Mouse (Mus musculus) spleen, adult 12 weeks (tissue): ENCODE data around the gene Rpl13a.
A peak's percentile ranks its signal among the peaks of the same experiment; 100 is the strongest.
"Not testable (repeated sequence)": the region's sequence is repeated elsewhere in the genome, so short reads cannot be mapped to it uniquely, and the experiment has no call there.

Experiments used
- DNase-seq: peaks from one replicate; pipeline ENCODE4 v3.0.0; 2022; ENCODE audit warnings: low spot score

Rpl13a gene

DNA sequence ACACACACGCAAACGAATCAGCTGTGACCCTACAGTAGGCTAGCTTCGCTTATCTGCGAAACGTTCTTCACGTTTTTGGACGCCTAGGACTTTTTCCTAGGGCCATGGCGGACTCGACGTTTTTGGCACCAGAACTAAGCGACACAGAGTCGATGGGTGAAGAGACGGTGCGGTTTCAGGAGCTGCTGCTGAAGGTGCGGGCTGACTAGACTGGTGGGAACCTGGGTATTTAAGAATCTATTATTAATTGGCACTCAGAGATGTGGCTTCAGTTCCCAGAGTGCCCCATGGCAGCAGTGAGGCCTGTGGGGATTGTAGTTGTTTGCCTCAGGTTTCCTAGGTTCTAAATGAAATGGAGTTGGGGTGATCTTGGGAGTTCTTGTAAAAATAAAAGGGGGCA, 27.6 kb upstream of the Rpl13a start:
- DNase-seq = no peak

DNA sequence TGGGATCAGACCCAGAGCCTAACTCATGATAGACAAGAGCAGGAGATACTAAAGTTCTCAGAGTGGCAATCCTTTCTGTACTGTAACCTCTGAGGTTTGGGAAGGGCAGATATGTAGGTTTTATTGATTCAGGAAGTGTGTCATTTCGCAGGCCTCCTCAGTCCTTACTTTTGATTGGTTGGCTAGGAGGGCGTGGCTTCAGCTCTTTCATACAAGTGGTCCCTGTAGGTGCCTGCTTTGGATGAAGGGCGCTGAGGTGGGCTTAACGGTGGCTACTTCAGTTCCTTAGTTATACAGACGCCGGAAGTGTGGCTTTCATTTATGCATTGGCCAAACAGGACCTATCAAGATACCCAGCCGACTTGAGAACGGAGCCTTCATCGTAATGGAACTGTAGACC, 27.0 kb upstream of the Rpl13a start:
- DNase-seq = no peak

DNA sequence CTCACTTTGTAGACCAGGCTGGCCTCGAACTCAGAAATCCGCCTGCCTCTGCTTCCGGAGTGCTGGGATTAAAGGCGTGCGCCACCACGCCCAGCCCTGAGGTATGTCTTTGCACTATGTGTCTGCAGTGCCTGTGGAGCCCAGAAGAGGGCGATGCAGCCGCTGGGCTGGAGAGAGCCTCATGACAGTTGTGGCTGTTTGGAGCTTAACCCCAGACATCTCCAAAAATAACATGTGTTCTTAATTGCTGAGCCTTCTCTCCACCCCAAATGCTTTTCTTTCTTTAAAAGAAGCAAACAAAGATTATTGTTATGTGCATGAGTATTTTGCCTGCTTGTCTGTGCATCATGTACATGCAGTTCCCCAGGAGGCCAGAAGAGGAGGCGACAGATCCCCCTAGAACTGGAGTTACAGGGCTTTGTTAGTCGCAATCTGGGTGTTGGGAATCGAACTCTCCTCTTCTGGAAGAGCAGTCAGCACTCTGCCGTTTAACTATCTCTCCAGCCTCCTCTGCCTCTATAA, 26.5 kb upstream of the Rpl13a start:
- peak; percentile 34 for DNase-seq

DNA sequence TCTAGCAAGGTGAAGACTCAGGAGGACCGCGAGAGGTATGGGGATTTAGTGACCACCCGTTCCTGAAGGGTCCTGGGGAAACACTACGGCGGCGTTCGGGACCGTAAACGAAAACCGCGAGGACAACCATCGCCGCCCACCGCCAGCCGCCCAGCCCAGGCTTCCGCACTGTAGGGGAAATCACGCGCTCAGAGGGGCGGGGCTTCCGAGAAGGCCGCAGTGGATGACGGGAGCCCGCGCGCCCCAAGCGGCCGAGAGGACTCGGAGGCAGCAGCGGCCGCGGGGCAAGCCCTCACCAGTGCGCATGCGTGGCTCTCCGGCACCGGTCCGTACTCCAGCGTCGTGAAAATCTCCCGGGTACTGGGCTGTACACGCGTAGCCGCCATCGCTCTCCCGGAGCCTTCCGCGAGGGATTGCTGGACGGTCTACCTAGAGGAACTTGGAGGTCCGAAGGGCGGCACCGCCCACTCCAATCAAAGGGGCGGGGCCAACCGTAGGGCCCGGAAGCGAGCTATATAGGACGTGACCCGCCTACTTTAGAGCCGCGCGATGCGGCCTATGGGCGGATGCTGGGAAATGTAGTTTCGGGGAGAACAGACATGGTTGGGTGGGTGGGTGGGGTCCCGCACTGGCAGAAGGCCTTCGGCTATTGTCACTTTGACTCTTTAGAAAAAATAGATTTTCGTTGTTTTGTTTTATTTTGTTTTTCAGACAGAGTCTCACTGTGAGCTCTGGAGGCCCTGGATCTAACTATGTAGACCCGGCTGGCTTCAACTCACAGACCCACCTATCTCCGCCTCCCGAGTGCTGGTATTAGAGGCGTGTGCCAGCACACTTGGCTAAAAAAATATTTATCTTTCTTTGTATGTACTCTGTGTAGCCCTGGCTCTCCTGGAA, 25.8 kb upstream of the Rpl13a start, which contains the start of the genes Pih1d1 and Aldh16a1:
Gene Pih1d1 (plus strand): TSS at position 208 of the 897 bp plus-strand sequence.
Gene Aldh16a1 (minus strand): TSS at position 489 of the 897 bp plus-strand sequence.
- DNase-seq = peak; percentile 99

DNA sequence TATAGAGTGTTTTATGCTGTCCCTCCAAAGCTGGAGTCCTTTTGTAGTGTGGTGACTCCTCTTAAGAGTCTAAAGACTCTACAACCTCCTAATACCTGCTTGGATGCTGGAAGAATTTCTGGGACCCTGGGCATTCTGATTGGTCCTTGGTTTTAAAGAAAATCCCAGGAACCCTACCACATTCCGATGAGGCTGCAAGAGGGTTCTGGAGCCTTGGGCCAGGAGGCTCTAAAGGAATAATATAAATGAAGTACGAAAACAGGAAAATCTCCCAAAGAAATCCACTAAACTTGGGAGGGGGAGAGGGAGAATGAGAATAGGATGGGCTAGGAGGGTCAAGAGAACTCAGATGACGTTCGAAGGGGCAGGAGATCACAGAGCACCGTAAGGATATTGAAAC, 25.0 kb upstream of the Rpl13a start:
- DNase-seq = no peak

DNA sequence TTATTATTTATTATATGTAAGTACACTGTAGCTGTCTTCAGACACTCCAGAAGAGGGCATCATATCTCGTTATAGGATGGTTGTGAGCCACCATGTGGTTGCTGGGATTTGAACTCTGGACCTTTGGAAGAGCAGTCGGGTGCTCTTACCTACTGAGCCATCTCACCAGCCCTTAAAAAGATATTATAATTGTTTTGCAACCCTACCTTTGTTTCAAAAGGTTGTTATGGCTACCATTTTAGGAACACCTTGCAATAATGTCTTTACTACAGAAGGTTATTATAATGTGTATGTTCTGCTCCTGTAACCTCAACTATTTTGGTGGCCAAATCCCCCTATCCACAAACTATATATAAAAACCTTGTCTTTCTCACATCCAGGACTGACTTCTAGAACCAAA, 24.5 kb upstream of the Rpl13a start:
- DNase-seq = not testable (repeated sequence)

DNA sequence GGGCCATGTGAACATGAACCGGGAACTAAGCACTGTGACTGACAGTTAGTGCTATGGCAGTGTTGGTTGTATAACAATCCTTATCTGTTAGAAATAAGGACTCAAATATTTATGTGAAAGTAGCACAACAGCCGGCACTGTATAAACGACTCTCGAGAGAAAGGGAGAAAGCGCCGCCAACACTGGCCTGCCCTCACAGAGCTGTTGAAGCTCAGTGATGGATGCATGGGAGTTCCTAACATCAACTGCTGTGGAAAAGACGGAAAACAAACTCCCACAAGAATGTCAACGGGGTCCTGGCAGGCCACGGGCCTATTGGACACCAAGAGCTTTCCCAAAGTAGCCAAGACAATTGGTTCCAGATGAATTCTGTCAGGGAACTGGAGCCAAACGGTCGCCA, 22.7 kb upstream of the Rpl13a start:
- DNase-seq = no peak

DNA sequence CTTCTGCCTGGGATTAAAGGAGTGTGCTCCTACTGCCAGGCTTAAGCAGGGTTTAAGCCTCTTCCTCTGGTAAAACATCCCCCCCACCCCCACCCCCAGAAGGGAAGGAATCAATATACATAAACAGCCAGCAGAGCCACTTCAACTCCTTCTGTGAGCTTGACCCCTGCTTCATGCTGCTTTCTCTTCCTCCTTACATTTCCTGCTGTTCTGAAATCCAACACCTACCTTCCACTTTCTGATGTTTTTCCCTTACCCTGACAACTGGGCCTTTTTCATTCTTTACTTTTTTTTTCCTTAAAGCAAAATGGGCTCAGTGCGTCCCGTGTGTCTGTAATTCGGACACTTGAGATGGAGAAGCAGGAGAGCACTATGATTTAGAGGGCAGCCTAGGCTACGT, 21.8 kb upstream of the Rpl13a start:
- DNase-seq = no peak

DNA sequence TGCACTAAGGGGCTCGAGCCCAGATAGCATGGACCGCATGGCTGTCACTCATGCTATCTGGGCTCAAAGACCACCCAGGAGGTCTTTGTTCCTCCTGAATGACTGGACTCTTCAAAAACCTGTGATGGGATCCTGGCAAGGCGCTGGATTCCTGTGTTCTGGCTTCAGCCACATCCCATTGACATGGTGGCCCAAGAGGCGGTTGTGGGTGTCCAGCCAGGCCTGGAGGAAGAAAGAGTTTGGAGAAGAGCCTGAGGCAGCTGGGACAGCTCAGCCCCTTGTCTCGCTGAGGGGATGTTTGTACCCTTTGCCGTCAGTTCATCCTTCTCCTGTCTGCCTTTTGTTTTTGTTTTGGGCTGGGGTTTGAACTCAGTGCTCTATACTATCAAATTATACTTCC, 21.0 kb upstream of the Rpl13a start:
- DNase-seq = no peak

DNA sequence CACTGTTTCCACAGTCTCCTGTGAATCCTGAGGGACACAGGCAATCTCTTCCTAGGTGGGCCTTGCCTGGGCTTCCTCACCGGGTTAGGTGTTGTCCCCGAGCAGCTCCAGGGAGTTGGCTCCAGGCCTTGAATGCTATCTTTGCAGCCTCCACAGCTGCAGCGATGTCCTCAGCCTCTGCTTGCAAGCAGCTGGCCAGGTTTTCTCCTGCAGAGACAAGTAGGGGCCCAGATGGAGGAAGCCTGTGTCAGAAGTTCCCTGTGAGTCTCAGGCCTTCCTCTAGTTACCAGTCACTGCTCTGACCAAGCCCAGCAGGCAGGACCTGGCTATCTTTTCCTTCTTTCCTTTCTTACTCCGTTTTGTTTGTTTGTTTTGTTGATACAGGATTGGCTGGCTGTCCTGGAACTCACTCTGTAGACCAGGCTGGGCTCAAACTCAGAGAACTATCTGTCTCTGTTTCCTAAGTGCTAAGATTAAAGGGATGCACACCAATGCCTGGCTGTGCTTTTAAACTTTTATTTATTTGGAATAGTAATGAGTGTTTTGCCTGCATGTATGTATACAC, 20.1 kb upstream of the Rpl13a start:
- no peak for DNase-seq

DNA sequence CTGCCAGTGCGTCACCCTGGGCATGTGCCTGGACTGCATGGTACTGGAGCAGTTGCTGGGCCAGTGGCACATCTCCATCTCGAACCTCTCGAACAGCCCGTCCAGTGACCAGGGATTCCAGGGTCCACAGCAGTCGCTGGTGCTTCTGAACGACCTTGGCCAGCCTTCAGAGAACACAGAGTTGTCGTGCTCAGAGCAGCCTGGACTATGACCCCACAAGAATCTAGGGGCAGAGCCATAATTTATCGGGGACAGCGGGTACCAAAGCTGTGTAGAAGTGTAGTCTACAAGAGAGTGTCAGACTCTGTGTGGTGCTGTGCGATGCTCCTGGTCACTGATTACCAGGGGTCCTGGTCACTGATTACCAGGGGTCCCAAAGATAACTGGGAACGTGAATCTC, 19.3 kb upstream of the Rpl13a start:
- DNase-seq = no peak

DNA sequence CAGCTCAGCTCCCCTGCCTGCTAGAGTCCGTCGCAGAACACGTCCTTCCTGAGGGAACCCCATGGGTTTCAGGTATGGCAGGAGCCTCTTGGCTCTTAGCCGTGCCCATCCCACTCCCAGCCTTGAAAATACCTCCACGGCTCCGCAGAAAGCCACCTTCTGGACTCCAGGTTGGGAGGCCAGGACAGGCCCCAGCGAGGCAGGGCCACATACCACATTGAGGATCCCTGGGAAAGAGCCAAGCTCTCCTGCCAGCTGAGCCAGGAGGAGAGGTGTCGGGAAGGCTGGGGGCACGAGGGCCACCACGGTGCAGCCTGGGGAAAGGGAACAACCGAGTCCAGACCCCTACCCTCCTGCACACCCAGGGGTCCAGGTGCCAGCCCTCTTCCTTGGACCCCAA, 18.7 kb upstream of the Rpl13a start:
- no peak for DNase-seq

DNA sequence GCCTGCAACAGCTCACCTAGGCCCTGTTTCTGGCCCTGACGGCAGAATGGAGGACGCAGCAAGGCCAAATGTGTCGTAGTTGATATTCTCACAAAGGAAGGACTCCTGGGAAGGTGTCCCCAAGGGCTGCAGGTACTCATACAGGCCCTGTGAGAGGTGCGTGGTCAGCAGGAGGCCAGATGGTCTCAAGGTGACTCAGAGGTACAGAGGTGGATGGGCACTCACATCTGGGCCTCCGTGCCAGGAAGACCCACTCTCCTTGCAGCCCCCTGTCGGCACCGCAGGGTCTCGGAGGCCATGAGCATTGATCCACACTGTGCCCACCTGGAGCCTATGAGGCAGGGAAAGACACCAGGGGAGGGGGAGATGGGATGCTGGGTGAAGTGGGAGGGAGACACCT, 16.9 kb upstream of the Rpl13a start:
- DNase-seq = no peak

DNA sequence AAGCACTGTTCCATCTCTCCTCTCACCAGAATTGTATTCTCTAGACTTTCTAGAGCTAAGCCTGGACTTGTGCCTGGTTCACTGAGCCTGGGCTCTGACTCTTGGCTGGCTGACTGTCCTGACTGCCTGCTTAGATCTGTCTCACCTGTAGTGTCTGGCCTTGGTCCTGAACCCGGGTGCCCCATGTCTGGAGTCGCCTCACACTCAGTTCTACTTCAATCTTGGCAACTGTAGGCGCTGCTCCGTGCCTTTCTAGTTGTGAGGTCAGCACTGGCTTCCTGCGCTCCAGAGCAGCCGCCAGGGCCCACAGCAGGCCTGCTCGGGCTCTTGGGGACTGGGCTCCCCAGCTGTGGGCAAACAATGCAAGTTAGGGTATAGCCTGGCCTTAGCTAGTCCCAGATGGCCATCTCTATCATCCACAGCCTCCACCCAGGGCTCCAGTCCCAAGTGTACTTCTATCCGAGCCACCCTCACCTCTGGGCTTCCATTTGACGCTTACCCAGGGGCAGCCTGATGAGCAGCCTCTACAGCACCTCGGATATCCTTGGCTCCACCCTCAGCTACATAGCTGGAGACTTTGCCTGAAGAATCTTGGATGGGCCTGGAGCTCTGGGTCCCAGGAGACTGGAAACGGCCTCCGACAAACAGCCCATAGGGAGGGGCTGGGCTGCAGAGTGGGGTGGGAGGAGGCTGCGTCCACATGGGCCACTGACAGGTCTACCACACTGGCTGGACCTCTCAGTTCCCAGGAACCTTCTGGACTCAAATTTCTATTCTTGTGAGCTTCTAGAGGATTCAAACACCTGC, 16.0 kb upstream of the Rpl13a start:
- no peak for DNase-seq

DNA sequence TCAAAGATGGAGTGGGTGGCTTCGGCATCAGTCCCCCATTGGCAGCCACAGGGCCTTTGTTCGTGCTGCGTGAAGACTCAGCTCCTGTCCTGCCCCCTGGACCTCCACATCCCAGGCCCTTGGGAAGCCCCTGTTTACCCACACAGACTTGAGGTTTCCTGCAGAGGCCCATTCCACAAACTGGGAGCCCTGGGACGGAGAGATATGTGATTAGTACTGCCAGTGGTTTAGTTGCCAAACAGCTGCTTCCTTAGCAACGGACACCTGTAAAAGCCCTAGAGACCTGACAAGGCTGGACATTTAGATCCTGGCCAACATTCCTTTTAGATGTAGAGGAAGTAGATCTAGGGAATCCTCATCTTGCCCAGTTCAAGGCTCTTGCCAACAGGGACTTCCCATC, 13.4 kb upstream of the Rpl13a start:
- DNase-seq = no peak

DNA sequence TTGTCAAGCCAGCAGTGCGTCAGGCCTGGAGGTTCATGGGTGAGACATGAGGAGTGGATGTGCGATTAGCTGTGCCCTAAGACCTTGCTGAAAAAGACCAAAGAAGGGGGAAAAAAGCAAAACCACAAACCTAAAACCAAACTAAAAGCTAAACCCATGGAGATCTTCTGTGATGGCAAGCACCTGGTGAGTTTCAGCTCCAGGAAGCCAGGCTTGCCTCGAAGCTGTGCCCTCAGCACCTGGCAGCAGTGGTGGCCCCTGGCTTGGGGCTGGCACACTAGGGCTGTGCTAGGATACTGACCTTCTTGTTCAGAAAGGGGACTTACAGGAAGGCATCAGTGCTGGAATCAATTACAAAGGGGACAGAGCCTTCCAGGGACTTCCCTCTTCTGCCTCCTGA, 12.8 kb upstream of the Rpl13a start:
- DNase-seq = no peak

DNA sequence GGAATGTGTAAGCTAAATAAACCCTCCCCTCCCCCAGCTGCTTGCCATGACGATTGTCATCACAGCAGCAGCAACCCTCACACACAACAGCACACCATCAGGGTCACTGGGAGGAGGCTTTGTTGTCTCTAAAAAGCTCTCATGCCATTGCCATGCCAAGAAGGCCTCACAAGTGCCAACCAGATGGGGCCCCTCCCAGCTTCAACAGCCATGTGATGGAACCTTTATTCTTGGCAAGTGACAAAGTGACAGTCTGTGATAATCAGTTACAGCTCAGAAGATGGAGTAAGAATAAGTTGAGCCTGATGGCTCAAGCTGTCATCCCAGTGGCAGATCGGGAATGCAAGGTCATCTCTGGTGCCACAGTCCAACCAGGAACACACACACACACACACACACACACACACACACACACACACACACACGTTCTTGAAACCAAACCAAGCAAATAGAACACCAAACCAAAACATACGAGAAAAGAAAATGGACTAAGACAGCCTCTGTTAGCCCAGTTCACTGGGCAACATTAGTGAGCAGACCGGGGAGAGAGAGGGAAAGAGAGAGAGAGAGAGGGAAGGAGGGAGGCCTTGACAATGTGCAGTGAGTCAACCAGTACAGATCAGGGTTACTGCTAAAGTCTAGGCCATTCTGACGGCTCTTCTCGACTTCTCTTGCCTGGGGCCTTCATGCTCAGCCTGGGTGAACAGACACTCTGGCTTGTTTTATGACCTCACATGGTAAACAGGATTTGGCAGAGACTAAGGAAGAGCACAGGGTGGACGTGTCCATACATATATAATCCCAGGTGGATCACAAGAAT, 11.6 kb upstream of the Rpl13a start:
- no peak for DNase-seq

DNA sequence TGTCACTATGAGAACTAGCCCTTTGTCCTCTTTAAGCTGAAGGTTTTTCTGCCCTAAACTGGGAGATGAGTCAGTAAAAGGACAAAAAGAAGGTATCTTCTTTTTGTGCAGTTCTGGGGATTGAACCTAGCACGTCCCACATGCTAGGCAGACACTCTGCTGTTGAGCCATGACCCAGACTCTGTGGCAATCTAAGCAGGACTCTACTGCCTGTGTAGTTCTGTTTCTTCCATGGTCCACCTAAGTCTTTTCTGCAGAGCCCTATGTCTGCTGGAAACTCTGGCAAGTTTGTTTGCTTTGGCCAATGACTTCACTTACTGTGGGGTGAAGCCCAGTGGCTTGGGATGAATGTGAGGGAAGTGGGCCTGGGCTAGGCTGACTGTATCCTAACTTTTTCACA, 9.8 kb upstream of the Rpl13a start:
- DNase-seq = no peak

DNA sequence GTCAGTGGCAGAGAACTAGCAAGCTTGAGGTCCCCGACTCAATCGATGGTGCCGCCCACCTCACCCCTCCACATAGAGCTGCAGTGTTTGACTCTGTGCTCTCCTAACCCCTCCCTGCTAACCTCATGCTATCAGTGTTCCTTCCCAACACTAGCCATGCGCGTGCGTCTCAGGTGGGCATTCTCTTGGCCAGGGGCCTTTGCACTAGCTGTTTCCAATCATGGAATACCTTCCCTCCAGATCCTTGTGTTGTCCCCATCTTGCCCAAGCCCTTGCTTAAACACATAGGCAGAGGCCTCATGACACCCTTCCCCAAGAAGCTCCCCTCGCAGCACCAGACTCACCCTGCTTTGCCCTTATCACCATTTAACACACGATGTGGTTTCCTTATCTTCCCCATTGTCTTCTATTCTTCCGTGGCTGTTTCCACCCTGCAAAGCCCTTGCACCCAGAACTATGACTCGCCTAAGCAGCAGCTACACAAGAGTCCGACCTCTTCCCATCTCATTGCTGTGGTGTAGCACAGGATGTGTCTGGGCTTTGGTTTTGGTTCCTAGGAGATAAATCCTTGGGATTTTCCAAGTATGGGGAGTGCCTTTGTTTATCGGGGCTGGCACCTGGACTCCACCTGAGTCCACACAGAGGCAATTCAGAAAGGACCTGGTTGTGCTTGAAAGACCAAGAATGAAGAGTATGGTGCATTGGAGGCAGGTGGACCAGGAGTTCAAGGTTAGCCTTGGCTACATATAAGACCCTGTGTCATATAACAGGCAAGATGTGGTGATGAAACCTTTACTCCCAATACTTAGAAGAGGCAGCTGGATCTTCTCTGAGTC, 8.8 kb upstream of the Rpl13a start:
- no peak for DNase-seq

DNA sequence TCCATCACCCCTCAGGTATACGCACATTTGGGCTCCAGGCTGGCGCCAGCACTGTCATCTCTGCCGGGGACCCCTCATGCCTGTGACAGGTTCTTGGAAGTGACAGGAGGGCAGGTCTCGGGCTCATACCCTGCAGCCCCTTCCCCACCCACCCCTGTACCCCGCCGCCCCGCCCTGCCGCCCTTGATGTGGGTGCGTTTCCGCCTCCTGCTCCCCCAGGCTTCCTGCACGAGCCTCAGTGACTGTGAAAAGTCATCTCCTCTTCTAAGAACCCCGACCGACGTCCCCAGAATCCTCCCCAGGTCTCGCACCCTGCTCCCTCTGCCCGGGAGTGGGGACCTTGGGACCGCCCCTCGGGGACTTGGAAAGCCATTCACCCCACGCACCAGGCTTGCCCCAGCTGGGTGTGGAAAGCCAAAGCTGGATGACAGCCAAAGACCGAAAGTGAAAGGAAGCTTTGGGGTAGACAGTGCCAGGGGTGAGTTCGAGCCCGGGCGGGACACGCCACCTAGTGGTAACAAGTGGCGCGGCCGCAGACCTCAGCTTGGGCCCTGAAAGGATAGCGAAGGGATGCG, 7.5 kb upstream of the Rpl13a start, which contains the start of the genes Gm45713 and Flt3l:
Gene Gm45713 (minus strand): TSS at position 239 of the 575 bp plus-strand sequence.
Gene Flt3l (minus strand): TSS at position 440 of the 575 bp plus-strand sequence.
- peak; percentile 86 for DNase-seq
